Mouse (Mus musculus) B cell, adult 2 months (primary cell): ENCODE data around the gene Rnpepl1.
"Not testable (repeated sequence)": the region's sequence is repeated elsewhere in the genome, so short reads cannot be mapped to it uniquely, and the experiment has no call there.

ENCODE experiments used
- DNase-seq, 2 experiments: peaks; one replicate each; pipeline ENCODE4 v3.0.0; 2022

The Rnpepl1 gene

DNA sequence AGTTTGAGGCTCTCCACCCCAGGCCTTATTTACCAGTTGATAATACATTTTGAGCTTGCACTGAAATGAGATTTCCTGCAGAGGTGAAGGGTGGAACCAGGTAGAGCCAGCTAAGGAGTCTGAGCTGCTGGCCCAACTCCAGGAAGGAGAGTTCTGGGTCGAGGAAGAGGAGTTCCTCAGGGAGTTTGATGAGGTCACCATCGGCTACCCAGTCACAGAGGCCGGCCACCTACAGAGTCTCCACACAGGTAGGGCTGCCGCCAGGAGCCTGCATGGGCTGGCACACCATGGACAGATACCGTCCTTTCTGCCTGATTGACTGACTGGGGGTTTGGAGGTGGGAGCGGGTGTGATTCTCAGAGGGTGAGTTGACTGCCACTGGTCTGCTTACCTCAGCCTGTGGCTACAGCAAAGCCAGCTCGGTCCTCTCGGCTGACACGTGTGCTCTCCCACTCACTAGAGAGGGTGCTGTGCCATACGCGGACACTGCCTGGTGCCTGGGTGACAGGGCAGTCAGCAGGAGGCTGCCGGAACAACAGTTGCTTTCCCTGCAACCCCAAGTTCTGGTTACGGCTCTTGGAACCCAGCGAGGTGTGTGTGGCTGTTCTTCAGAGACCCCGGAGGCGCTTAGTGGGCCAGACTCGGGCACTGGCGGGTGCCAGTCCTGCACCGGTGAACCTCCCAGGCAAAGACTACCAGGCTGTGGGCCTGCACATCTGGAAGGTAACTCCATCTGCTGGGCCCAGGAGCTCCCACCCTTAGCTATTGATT lies 32.8 kb downstream of the Rnpepl1 start:
- DNase-seq, result no peak

DNA sequence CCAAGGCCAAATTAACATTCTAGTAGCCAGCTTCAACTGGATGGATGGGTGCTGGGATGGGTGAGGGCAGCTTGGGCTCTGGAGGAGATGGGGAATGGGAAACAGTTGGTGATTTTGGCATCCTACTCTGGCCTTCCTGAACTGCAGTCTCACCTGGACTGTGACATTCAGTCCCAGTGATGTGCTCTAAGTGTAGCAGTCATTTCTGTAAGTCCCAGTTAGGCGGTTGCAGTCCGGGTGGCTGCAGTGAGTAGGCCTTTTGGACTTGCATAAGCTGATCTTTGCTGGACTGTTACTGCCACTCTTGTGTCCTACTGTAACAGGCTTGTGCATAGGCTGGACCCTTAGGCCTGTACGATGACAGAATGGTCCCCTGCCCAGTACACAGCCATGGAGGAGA lies 37.4 kb downstream of the Rnpepl1 start:
- DNase-seq, result no peak

DNA sequence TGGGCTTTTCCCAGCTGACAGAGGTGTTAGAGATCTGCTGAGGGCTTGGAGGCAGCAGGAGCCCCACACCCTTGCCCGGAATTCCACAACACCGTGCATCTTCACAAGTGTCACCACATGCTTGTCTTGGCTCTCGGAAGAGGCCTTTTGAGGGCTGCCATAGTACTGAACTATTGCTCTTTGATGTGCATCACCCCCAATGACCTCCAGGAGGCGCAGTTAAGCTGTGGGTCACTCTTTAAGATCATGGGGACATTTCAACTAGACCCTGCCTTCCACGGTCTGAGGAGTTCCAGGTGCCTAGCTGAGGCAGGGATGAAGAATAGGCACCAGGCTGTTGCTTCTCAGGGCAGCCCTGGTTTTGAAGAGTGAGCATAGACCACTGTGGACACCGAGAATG lies 38.8 kb downstream of the Rnpepl1 start:
- peak; percentile 34 to 36 for DNase-seq

DNA sequence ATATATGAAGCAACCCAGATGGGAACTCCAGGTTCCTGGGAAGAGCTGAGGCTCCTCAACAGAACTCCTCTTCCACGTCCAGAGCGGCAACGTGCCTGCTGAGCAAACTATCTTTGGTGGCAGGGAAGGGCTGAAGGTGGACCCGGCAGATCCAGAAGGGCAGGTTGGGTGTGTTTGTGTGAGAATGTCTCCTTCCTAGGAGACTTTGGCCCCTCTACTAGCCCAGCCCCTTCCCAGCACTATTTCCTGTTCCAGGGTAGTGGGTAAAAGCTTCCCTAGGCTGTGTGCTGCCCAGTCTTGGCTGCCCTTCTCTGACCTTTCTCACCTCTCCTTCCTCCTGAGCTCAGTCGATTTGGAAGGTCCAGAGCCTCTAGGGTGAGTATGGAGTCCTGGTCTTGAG lies 40.0 kb downstream of the Rnpepl1 start, which contains the start of gene Gpr35:
Gene Gpr35, plus strand, starts transcription at position 259 of the 400 bp plus-strand sequence.
- DNase-seq, result no peak

DNA sequence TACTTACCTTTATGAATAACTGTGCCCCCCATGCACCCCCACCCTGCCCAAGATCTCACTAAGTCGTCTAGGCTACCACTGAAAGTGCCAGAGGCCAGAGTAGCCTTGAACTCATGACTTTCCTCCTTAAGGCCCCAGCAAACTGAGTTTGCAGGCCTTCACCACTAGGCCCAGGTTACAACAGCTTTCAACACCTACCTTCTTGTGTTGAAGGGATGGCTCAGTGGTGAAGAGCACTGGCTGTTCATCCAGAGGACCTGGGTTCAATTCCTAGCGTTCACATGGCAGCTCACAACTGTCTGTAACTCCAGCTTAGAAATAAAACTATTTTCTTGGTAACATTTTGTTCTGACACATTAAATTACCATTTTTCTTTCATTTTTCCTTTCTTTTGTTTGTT lies 43.1 kb downstream of the Rnpepl1 start:
- DNase-seq, result no peak

DNA sequence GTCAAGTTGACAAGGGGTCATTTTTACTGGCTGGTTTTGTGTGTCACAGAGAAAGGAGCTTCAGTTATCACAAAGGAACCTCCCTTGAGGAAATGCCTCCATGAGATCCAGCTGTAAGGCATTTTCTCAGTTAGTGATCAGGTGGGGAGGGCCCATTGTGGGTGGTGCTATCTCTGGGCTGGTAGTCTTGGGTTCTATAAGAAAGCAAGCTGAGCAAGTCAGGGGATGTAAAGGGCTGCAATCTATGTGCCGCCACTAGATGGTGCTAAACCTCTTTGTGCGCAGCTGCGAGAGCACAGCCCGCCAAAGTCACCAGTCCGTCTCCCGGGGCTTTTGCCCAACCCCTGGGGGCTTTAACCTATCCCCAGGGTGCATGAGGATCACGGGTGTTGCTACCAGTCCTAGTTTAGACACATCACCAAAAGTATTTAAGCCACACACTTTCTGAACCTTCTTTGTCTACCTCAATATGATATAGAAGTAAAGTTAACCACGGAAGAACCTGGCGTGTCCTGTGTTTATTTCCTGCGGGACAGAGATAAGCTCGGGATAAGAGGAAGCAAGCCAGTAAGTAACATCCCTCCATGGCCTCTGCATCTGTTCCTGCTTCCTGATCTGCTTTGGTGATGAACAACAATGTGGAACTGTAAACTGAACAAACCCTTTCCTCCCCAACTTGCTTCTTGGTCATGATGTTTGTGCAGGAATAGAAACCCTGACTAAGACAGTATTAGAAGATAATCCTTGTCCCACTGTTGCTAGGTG lies 46.2 kb downstream of the Rnpepl1 start:
- peak; percentile 76 to 78 for DNase-seq

DNA sequence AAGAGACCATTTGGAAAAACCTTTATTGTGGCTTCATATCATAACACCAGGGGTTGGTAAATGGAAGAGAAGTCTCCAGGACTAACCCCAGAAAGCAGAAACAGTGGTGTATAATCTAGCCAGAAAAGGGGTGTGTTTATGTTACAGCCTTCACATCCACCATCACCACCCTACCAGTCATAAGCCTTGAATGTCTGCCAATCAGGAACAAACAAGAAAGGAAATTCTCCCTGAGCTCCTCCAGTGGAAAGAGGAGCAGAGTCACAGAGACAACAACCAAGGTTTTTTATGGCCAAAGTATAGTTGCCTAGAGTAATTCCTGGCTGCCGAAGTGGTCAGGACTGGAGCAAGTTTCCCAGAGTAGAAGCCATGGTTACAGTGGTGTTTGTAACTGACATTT lies 48.4 kb downstream of the Rnpepl1 start:
- no peak for DNase-seq

DNA sequence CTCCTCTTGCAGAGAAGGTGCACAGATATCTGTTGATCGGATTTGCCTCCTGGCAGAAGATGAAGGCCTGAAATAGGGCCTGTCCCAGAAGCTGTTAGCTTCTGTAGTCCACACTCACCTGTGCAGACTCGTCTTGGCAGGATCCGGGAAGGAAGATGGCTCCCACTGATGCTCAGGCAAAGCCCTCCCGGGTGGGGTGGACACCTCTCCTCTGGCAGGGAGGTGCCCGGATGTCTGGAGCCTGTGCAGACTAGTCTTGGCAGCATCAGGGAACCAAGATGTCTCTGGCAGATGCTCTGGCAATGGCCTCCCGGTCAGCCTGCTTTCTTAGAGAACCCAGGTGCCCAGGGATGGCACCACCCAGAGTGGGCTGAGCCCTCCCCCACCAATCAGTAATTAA lies 60.2 kb downstream of the Rnpepl1 start:
- not testable (repeated sequence) for DNase-seq

DNA sequence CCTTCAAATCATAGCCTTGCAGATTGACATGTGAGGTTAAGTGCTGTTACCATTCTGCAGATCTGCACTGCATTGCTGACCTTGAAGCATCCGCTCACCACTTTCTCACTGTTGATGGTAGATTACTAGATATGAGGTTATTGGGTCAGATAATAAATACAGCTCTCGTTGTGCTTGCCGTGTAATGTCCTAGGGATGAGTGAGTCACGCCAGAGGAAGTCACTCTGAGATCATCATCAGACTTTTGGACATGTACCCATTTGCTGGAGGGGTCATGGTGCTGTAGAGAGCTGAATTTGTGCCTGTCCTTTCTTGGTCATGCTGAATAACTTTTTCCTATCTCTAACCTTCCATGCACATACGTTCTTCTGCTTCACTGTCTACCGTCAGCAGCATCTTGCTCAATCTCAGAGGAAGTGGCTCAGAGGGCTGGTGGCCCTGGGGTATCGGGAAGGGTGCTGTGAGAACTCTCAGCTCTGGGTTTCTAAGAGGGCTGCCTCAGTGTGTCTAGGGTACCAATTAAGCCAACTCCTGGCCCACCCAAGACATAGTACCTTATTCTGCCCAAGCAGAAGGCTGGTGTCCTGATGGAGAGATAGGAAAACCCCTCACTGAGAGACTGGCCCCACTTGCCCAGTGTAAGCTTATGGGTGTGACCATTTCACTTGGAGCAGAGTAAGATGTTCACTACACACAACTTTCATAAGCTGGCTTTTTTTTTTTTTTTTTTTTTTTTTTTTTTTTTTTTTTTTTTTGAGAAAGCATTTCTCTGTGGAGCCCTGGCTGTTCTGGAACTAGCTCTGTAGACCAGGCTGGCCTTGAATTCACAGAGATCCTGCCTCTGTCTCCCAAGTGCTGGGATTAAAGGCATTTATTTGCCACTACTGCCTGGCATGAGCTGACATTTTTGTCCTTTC lies 61.6 kb downstream of the Rnpepl1 start:
- no peak for DNase-seq

DNA sequence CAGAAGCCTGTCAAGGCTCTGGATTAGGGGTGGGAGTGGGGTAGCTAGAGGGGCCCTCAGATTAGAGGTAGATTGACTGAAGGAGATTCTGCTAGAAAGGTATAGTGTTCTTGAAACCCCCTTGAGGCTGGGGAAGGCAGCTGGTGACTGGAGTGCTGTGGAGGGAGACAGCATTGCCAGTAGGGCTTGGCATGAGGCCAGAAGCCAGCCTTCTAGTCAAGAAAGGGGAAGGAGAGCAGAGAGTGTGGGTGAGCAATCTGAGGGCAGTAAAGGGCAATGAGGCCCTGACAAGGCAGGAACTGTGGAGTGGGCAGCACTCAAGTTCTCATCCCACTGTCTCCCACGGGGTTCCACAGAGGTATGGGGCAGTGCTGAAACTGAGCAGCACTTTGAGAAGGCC lies 62.3 kb downstream of the Rnpepl1 start:
- peak in 1 of 2 experiments; percentile 26 for DNase-seq
